Mouse (Mus musculus) liver, embryonic 16.5 days (tissue): ENCODE results near the gene Ptprn2. TPM values are rescaled to one million over a fixed set of nuclear protein-coding genes. Genes with fewer than 3 reads are reported as not detected.

Experiments
- ATAC-seq: fragments of 200-750 bp; cut with Nextera tagmentation; 2 replicates; pipeline ENCODE4 v1.8.0; 2017; ENCODE audit warnings: low read depth, mild to moderate bottlenecking, moderate number of reproducible peaks, moderate library complexity
- H3K27ac ChIP-seq: fragments of 300-500 bp; sonication (generic); 2 replicates; pipeline ENCODE4 v1.5.1; 2014; ENCODE audit warnings: mild to moderate bottlenecking, low read length
- H3K27me3 ChIP-seq: fragments of 300-500 bp; sonication (generic); 2 replicates; pipeline ENCODE4 v1.6.1; 2014; ENCODE audit warnings: low read depth, low read length, mixed read lengths; ENCODE audit not compliant: control insufficient read depth, insufficient read depth
- H3K36me3 ChIP-seq: fragments of 300-500 bp; sonication (generic); 2 replicates; pipeline ENCODE4 v1.6.1; 2014; ENCODE audit warnings: mild to moderate bottlenecking; ENCODE audit not compliant: control insufficient read depth, insufficient read depth
- H3K4me1 ChIP-seq: fragments of 300-500 bp; sonication (generic); 2 replicates; pipeline ENCODE4 v1.6.1; 2014; ENCODE audit warnings: low read depth, low read length, mixed read lengths; ENCODE audit not compliant: control insufficient read depth
- H3K4me2 ChIP-seq: fragments of 300-500 bp; sonication (generic); 2 replicates; pipeline ENCODE4 v1.6.1; 2014; ENCODE audit warnings: low read depth, low read length, mixed read lengths
- H3K4me3 ChIP-seq: fragments of 300-500 bp; sonication (generic); 2 replicates; pipeline ENCODE4 v1.5.1; 2014; ENCODE audit warnings: low read depth, mild to moderate bottlenecking, low read length
- H3K9ac ChIP-seq: fragments of 300-500 bp; sonication (generic); 2 replicates; pipeline ENCODE4 v1.6.1; 2014; ENCODE audit warnings: low read depth, low read length
- H3K9me3 ChIP-seq: fragments of 300-500 bp; sonication (generic); replicated peaks from 2 replicates; pipeline ENCODE4 v1.6.1; 2016; ENCODE audit warnings: low read length; ENCODE audit not compliant: control insufficient read depth
- WGBS: fragments of 180-500 bp; shearing (Covaris S2); extraction: QIAGEN DNeasy Blood & Tissue Kit; methylation state at CpG from one replicate; pipeline ENCODE4 v1.1.7; 2014; ENCODE audit not compliant: insufficient replicate concordance; 5-methylcytosine and 5-hydroxymethylcytosine counted together
- polyA plus RNA-seq: library from polyadenylated mRNA; unstranded; fragments of >200 nt; fragmentation: Nextera tagmentation; extraction: Ambion mirVana; gene quantifications from 2 replicates; pipeline ENCODE4 v1.2.1, GENCODE M21; 2015

The Ptprn2 gene
- polyA plus RNA-seq, 1 experiment from 2014 or later = 0.07 TPM

DNA sequence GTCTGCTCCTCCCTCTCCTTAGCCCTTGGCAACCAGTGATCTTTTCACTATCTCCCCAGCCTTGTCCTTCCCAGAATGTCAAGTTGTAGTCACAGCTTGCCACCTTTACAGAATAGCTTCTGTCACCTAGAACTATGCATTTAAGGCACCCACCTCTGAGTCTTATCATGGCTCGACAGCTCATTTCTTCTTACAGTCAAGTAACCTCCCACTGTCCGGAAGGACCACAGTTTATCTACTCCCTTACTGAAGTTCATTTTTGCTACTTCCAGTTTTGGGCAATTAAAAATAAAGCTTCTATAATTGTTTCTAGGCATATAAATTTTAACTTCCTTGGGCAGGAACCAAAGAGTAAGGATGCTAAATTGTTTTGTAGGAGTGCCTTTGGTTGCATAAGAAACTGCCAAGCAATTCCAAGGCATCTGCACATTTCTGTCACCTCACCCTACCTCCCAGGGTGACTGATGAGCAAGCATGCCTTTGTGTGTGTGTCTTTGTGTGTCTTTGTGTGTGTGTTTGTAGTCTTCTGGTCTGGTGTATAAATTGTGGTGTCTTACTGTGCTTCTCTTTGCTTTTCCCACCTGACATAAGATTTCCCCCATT is 516.1 kb downstream of the Ptprn2 start:
- Histone ChIP-seq H3K9ac (no peak overlapping the region), H3K4me1 (no peaks in the 10 kb centered on the region), H3K36me3 (no peaks in the 10 kb centered on the region), H3K27me3 (no peaks in the 10 kb centered on the region), H3K9me3 (no peaks in the 10 kb centered on the region), H3K4me3 (no peak overlapping the region), H3K4me2 (no peak overlapping the region), H3K27ac (no peak overlapping the region)
- 50% methylated on average over 2 of the region's 2 CpGs for WGBS
- no peak for ATAC-seq

DNA sequence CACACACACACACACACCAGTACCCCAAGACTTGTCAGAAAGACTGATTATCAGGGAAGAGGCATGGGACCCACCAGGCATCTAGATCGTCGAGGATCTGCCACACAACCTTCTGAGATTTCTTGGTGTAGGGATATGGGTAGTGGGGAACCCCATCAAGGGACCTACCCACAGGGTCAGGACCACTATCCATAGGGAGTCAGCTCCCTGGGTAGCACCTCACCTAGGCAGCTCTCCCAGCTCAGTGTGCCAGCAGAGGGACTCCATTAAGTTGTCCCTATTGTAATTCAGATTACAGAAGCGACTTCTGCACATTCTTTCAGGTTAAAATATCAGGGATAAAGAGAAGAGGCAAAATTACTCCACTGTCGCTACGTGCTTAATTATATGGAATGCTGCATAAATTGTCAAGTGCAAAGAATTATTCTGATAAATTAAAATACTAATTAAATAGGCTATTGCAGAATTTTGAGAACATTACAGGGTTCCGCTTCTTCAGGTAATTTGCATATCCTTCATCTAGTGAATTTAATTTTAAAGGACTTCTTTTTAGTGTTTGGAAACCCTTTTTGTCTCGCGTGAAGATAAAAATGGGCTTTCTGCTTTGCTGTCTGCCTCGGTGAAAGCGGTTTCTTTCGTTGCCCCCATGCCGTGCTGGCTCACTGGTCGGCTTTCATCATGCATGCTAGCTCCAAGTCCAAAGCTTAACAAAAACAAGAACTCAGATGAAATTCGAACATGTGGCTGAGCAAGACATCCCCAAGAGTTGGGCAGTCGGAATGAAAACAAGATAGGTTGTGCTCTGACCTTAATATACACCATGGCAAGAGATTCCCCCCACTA is 531.5 kb downstream of the Ptprn2 start:
- Histone ChIP-seq H3K9ac (no peak overlapping the region), H3K27me3 (no peaks in the 10 kb centered on the region), H3K4me2 (no peak overlapping the region), H3K36me3 (no peaks in the 10 kb centered on the region), H3K4me1 (no peaks in the 10 kb centered on the region), H3K9me3 (no peaks in the 10 kb centered on the region), H3K4me3 (no peak overlapping the region), H3K27ac (no peak overlapping the region)
- ATAC-seq = no peak
- 58% methylated on average over 15 of the region's 15 CpGs for WGBS

DNA sequence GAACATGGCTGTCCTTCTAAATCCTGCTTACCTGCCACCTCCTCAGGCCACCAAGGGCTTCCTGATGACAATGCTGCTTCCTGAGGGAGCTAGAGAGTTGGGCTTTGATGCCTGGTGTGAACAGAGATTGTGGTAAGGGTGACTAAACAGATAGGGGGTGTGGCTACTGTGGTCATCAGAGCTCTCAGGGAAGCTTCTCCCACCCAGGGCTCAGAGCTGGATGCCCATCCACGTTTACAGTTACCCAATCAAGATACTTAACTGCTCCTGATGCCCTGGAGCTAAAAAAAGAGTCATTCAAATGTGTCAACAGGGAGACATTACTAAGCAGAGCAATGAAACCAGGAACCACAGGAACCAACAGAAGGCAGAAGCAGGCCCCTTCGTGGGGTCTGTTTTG is 532.4 kb downstream of the Ptprn2 start:
- no peak overlapping the region for H3K4me3 ChIP-seq
- H3K36me3 ChIP-seq = no peaks in the 10 kb centered on the region
- 15% methylated on average over 2 of the region's 2 CpGs for WGBS
- H3K27me3 ChIP-seq = no peaks in the 10 kb centered on the region
- no peak overlapping the region for H3K9ac ChIP-seq
- ATAC-seq = no peak
- no peak overlapping the region for H3K27ac ChIP-seq
- no peaks in the 10 kb centered on the region for H3K4me1 ChIP-seq
- no peak overlapping the region for H3K4me2 ChIP-seq
- H3K9me3 ChIP-seq = no peaks in the 10 kb centered on the region

DNA sequence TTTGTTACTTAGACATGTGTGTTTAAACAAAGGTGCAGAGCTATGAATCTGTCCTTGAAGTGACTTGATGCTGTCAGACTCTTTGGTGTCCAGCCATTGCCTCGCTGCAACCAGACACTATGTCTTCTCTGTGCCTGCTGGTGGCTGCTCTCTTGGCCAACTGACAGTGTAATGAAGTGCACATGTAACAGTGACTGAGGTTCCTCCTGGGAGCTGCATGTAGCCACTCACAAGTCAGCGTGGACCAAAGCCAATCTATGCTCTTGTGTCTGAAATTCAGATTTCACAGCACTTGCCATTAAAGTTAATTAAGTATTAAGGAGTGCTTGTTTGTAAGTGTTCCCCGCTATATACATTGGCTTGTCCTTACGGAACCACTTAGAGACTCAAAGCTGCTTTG is 537.7 kb downstream of the Ptprn2 start:
- Histone ChIP-seq H3K27me3 (no peaks in the 10 kb centered on the region), H3K9me3 (no peaks in the 10 kb centered on the region), H3K36me3 (no peaks in the 10 kb centered on the region), H3K4me2 (no peak overlapping the region), H3K9ac (no peak overlapping the region), H3K4me3 (no peak overlapping the region), H3K4me1 (no peaks in the 10 kb centered on the region), H3K27ac (no peak overlapping the region)
- no peak for ATAC-seq
- 67% methylated on average over 4 of the region's 4 CpGs for WGBS

DNA sequence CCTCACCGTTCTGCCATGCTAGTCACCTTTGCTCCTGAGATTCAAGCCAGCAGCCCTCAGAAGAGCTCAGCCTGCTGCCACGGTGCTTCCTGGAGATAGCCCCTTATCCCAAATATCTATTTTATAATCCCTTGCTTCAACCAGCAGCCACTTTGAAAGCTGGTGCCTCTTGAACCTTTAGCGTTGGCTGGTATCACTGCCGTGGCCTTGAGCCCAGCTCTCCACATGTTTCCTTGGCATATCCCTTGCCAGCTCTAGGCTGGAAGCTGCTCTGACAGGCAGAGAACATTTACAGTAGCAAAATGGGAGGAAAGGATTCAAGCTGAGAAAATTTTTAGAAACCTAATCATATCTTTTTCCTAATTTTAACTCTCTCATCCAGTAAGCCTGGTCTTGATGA is 539.4 kb downstream of the Ptprn2 start:
- no peaks in the 10 kb centered on the region for H3K27me3 ChIP-seq
- WGBS = 65% methylated on average over 4 of the region's 4 CpGs
- H3K27ac ChIP-seq = no peak overlapping the region
- ATAC-seq = no peak
- H3K9ac ChIP-seq = no peak overlapping the region
- no peak overlapping the region for H3K4me3 ChIP-seq
- no peak overlapping the region for H3K4me2 ChIP-seq
- no peaks in the 10 kb centered on the region for H3K36me3 ChIP-seq
- H3K9me3 ChIP-seq = no peaks in the 10 kb centered on the region
- no peaks in the 10 kb centered on the region for H3K4me1 ChIP-seq

DNA sequence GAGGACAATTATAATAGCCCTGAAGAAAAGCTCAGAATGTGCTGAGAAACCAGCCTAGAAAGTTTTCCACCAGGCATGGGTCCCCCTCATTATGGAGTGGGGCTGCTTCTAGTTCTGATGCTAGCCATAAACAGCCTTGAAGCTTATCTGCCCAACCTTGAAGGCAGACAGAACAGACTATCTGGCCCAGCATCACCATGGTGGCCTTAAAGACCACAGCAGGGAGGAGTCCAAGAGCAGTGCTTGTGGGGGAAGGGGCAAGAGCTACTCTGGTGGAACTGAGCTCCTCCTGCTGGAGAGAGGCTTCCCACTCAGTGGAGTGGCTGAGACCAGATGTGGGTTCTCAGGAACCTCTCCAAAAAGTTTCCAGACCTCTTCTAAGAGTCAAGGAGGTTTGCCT is 540.2 kb downstream of the Ptprn2 start:
- Histone ChIP-seq H3K4me2 (no peak overlapping the region), H3K4me3 (no peak overlapping the region), H3K36me3 (no peaks in the 10 kb centered on the region), H3K27ac (no peak overlapping the region), H3K4me1 (no peaks in the 10 kb centered on the region), H3K27me3 (no peaks in the 10 kb centered on the region), H3K9me3 (no peaks in the 10 kb centered on the region), H3K9ac (no peak overlapping the region)
- no peak for ATAC-seq

DNA sequence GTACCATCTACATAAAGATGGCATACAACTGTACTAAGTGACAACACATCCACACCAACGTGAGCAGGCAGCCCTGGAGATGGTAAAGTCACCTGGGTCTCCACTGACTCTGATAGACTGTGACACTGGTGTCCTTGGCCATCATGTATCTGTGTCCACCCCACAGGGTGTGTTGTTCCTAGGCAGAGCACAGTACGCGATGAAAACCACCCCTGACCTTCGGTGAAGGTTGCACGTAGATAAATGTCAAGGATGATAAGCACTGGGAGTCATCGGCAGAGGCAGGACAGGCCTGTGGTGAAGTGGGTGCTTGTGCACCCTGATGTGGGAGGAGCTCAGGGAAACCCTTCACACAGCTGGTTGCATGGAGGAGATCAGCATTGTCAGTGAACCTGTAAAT is 541.8 kb downstream of the Ptprn2 start:
- Histone ChIP-seq H3K27me3 (no peaks in the 10 kb centered on the region), H3K4me2 (no peak overlapping the region), H3K27ac (no peak overlapping the region), H3K4me3 (no peak overlapping the region), H3K36me3 (no peaks in the 10 kb centered on the region), H3K9me3 (no peaks in the 10 kb centered on the region), H3K4me1 (no peaks in the 10 kb centered on the region), H3K9ac (no peak overlapping the region)
- WGBS = 59% methylated on average over 6 of the region's 6 CpGs
- ATAC-seq = no peak

DNA sequence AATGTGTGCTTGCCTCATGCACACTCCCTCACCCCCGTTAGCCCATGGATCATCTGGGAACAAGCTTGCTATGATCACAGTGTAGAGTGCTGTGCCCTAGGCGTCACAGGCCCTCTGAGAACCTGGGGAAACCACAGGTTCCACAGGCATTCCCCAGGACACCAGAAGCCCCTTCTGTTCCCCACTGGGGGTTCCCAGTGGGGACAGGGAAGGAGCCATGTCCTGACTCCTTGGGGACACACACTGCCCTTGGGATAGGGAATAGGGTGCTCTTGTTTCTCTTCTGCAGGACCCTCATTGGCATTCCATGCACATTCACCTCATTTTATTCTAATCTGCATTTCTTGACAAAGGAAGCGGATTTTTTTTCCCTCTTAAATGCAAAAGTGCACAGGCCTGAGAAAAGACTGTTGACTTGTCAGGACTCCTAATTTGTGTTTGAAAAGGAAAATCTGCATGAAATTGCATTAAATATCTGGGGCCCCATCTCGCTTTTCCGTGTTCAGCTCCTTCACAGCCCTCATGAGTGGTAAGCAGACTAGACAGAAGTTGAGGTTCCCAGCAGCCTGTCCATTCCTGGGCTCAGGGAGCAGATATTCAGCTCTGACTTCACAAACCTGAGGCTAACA is 542.9 kb downstream of the Ptprn2 start:
- no peak for ATAC-seq
- no peak overlapping the region for H3K27ac ChIP-seq
- no peaks in the 10 kb centered on the region for H3K36me3 ChIP-seq
- no peak overlapping the region for H3K4me2 ChIP-seq
- no peak overlapping the region for H3K4me3 ChIP-seq
- H3K9me3 ChIP-seq = no peaks in the 10 kb centered on the region
- 62% methylated on average over 5 of the region's 5 CpGs for WGBS
- no peaks in the 10 kb centered on the region for H3K4me1 ChIP-seq
- no peak overlapping the region for H3K9ac ChIP-seq
- H3K27me3 ChIP-seq = no peaks in the 10 kb centered on the region

DNA sequence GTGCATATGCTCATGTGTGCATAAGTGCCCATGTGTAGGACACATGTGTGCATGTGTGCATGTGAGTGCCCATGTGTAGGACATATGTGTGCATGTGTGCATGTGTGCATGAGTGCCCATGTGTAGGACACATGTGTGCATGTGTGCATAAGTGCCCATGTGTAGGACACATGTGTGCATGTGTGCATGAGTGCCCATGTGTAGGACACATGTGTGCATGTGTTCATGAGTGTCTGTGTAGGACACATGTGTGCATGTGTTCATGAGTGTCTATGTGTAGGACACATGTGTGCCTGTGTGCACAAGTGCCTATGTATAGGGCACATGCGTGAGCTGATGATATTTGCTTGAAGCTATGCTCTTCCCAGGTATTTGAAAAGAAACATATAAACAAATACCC is 547.7 kb downstream of the Ptprn2 start:
- H3K9ac ChIP-seq = no peak overlapping the region

More for the DNA sequence above, 547.7 kb downstream of the Ptprn2 start:
- Histone ChIP-seq H3K4me2 (no peak overlapping the region), H3K27ac (no peak overlapping the region), H3K4me3 (no peak overlapping the region), H3K36me3 (no peaks in the 10 kb centered on the region), H3K4me1 (no peaks in the 10 kb centered on the region), H3K27me3 (no peaks in the 10 kb centered on the region), H3K9me3 (no peaks in the 10 kb centered on the region)
- no peak for ATAC-seq
- WGBS = 68% methylated on average over 1 of the region's 1 CpGs
